In the genomic region with DNA sequence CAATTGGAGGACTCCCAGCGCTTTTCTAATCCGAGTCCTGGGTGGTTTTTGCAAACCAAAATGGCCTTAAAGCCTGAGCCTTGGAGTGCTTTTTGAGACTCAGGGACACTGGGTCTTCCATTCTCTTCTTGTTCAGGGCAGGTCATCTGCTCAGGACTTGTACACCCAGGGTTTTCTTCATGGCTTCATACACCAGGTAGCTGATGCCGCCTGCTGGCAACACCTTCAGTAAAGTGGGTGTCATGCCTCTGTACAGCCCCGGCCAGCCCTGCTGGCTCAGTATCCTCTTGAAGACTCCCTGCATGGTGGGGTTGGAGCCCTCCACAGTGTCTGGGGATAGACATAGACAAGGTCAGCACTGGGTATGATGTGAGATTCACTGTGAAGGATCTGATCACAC, we compare ENCODE assay signal across 9 mouse cellular contexts. TPM values are rescaled to one million over a fixed set of nuclear protein-coding genes. Genes with fewer than 3 reads are reported as not detected.
DNase-seq lines count a peak whose midpoint lies in the region; ATAC-seq and TF ChIP-seq lines count a peak whose summit lies in the region.
"Had no signal": no experiment of that assay in that cellular context is flagged by ENCODE, and none has a peak within 500 bp of the region (broad histone marks: within the 10 kb centered on the region; RNA-seq: fewer than 3 reads in every experiment).

No protein-coding gene starts in this region.

- H3K9me3 ChIP-seq in neural tube, embryonic 12.5 days: no peaks in the 10 kb centered on the region

- no peak overlapping the region for H3K4me3 ChIP-seq in left cerebral cortex, adult 2 months
- H3K4me3 ChIP-seq in neural tube, embryonic 12.5 days: no peak overlapping the region

- peaks cover 18% of the 10 kb centered on the region for H3K4me1 ChIP-seq in neural tube, embryonic 12.5 days

- H3K9ac ChIP-seq in neural tube, embryonic 12.5 days: no peak overlapping the region

- no peak for TF ChIP-seq CTCF in left cerebral cortex, adult 2 months (IDR thresholded peaks at IDR 0.05)

- intact Hi-C loops in left cerebral cortex, adult 2 months (cut with DNase I): loop anchor here (1.0 to 2.0 kb wide), 2 partner anchors 27 to 42 kb away; a partner anchor contains a TSS

- WGBS in neural tube, embryonic 12.5 days: 89% methylated on average over 4 of the region's 4 CpGs

- H3K36me3 ChIP-seq in neural tube, embryonic 12.5 days: peaks cover 12% of the 10 kb centered on the region

- peak overlapping the region; percentile 89 for H3K27ac ChIP-seq in left cerebral cortex, adult 2 months
- H3K27ac ChIP-seq in neural tube, embryonic 12.5 days: no peak overlapping the region

- no peak for ATAC-seq in neural tube, embryonic 12.5 days (ENCODE audit: low FRiP score, low read depth)
- ATAC-seq in megakaryocyte progenitor cell, adult 5-6 weeks (replicated peaks; ENCODE audit: poor library complexity): no peak

- peak; percentile 65 for DNase-seq in cerebellum, adult 11-12 months
- no peak for DNase-seq in cerebellum, postnatal 14 days
- DNase-seq in left cerebral cortex, adult 2 months (ENCODE audit: extremely low spot score in 1 of 2, low spot score in 2 of 2): no peak
- no peak for DNase-seq in left cerebral cortex, adult 9 months (ENCODE audit: low spot score in 2 of 2)
- DNase-seq in induced T-regulatory cell, adult 2 months (ENCODE audit: low read depth): peak; percentile 34
- no peak for DNase-seq in layer of hippocampus, adult 9-11 months
- DNase-seq: heart, postnatal 36 days had no signal

- H3K4me2 ChIP-seq in neural tube, embryonic 12.5 days (replicated peaks): peak overlapping the region; percentile 62; the same call in 1 of the 2 replicates

- peaks cover 4% of the 10 kb centered on the region for H3K27me3 ChIP-seq in neural tube, embryonic 12.5 days (replicated peaks)

RNA-seq across cellular contexts. Expression of a gene that starts 1.5 kb away (rescaled TPM):
- total RNA-seq in left cerebral cortex, adult 2 months (2021): 100 to 1,000 TPM; 107 to 110 TPM
- polyA plus RNA-seq in neural tube, embryonic 12.5 days (2016; fragmentation: Nextera tagmentation; extraction: Ambion mirVana): 53.1 and 55.8 TPM in 2 replicates
- total RNA-seq in megakaryocyte progenitor cell, adult 5-6 weeks (2015): 99.5 and 107 TPM in 2 replicates
- total RNA-seq in megakaryocyte progenitor cell, adult 5-6 weeks (2017): 68.5 and 89.2 TPM in 2 replicates

RNA-seq across cellular contexts. Expression of a gene that starts 8.6 kb away (rescaled TPM):
- not detected for total RNA-seq in left cerebral cortex, adult 2 months (2021)
- 0.25 TPM in 1 of 2 replicates, not detected in the other for polyA plus RNA-seq in neural tube, embryonic 12.5 days (2016; fragmentation: Nextera tagmentation; extraction: Ambion mirVana)
- total RNA-seq in megakaryocyte progenitor cell, adult 5-6 weeks (2015): not detected in 2 replicates
- total RNA-seq in megakaryocyte progenitor cell, adult 5-6 weeks (2017): not detected in 2 replicates
- total RNA-seq: heart, postnatal 36 days had no signal

RNA-seq across cellular contexts. Expression of a gene that starts 21.6 kb away (rescaled TPM):
- total RNA-seq in left cerebral cortex, adult 2 months (2021): under 1 TPM in 1 of 2 experiments, not detected in 1; 0.49 TPM
- 0.28 and 0.33 TPM in 2 replicates for polyA plus RNA-seq in neural tube, embryonic 12.5 days (2016; fragmentation: Nextera tagmentation; extraction: Ambion mirVana)
- not detected in 2 replicates for total RNA-seq in megakaryocyte progenitor cell, adult 5-6 weeks (2015)
- not detected in 2 replicates for total RNA-seq in megakaryocyte progenitor cell, adult 5-6 weeks (2017)
- total RNA-seq: heart, postnatal 36 days had no signal

RNA-seq across cellular contexts. Expression of a gene that starts 21.8 kb away (rescaled TPM):
- total RNA-seq in left cerebral cortex, adult 2 months (2021): 10 to 100 TPM; 61.0 to 61.2 TPM
- polyA plus RNA-seq in neural tube, embryonic 12.5 days (2016; fragmentation: Nextera tagmentation; extraction: Ambion mirVana): 71.2 and 76.7 TPM in 2 replicates
- total RNA-seq in megakaryocyte progenitor cell, adult 5-6 weeks (2015): 52.8 and 61.1 TPM in 2 replicates
- total RNA-seq in megakaryocyte progenitor cell, adult 5-6 weeks (2017): 120 and 142 TPM in 2 replicates

RNA-seq across cellular contexts. Expression of a gene that starts 26.1 kb away (rescaled TPM):
- total RNA-seq in left cerebral cortex, adult 2 months (2021): under 1 TPM in 1 of 2 experiments, not detected in 1; 0.77 TPM
- polyA plus RNA-seq in neural tube, embryonic 12.5 days (2016; fragmentation: Nextera tagmentation; extraction: Ambion mirVana): 1.1 and 1.2 TPM in 2 replicates
- not detected in 2 replicates for total RNA-seq in megakaryocyte progenitor cell, adult 5-6 weeks (2015)
- total RNA-seq in megakaryocyte progenitor cell, adult 5-6 weeks (2017): not detected in 2 replicates

Comparison
In these comparisons a context has a peak if more than half of its experiments do, and no peak if none do; other contexts are left out.
1. DNase-seq: peak in cerebellum, adult 11-12 months (single experiment) and induced T-regulatory cell, adult 2 months (single experiment); none in cerebellum, postnatal 14 days (0 of 2), left cerebral cortex, adult 2 months (0 of 2), left cerebral cortex, adult 9 months (0 of 2) and layer of hippocampus, adult 9-11 months (single experiment).